Mouse (Mus musculus) lung, adult 2 months (tissue): ENCODE results near the gene Neil3.

ENCODE experiments used
- CTCF ChIP-seq: fragments of 200-500 bp; IDR thresholded peaks from 2 replicates; pipeline ENCODE4 v1.5.1; 2011; ENCODE audit warnings: mild to moderate bottlenecking, low read length, control low read depth; ENCODE audit not compliant: insufficient read depth
- POLR2A ChIP-seq: fragments of 200-500 bp; IDR thresholded peaks from 2 replicates; pipeline ENCODE4 v1.6.1; 2011; ENCODE audit warnings: low read depth, mild to moderate bottlenecking, control low read depth, low read length, borderline replicate concordance; ENCODE audit errors: extremely low read depth

DNA sequence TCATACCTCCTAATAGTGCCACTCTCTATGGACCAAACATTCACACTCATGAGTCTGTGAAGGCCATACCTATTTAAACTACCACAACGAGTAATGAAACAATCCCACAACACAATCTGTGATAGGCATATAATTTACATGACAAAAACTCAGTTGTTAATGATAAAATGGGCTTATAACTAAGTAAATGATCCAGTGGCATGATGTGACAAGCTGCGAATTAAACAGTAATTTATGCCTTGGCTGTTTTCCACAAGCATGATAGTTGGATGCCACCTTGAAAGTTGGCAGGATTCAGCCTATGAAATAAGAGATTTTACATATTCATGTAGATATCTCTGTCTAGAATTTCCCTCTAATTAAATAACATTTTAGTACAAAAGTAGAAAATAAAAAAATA lies 99.3 kb downstream of the Neil3 start:
- no peak for TF ChIP-seq POLR2A
- TF ChIP-seq CTCF, result no peak
